Mouse (Mus musculus): ENCODE data around the gene Glrx. TPM values are rescaled to one million over a fixed set of nuclear protein-coding genes. Genes with fewer than 3 reads are reported as not detected.

Glrx gene
- polyA plus RNA-seq, 3 experiments from 2014 or later = 230 to 500 (median 245) TPM

DNA sequence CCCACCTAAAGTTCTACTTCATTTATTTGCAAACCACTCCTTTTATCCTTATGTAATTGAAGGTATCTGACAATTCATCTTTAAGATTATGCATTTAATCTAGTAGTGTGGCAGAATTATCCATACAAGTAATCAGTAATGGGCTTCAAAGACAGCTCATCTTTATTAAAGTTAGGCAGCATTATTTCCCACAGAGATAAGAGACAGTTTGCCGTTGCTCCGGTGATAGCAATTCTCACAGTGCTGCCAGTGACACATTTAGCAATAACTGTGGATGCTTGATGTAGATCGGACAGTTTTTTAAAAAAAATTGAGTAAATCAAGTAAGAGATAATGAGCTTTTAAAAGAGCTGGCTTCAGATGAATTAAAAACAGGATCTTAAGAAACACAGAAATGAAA, 52.6 kb downstream of the Glrx start:
- no peak for ATAC-seq

GRCm38 (mm10) chr13:75892876-75893275, 53.2 kb downstream of the Glrx start:
- ATAC-seq = no peak

Other genes with a start within 250 kb of the Glrx start
- 1 to 10 TPM; 4.5 to 6.7 (median 5.4) TPM for gene Ell2, start 133.1 kb upstream of the Glrx start, polyA plus RNA-seq (2017; shearing (Covaris generic))
- under 1 TPM in 1 of 3 experiments, not detected in 2; 0.11 TPM for gene Rhobtb3, start 104.1 kb downstream of the Glrx start, polyA plus RNA-seq (2017; shearing (Covaris generic))
- not detected for gene Spata9, start 127.3 kb downstream of the Glrx start, polyA plus RNA-seq (2017; shearing (Covaris generic))
- gene Rfesd, start 178.9 kb downstream of the Glrx start, polyA plus RNA-seq (2017; shearing (Covaris generic)) = 10 to 100 TPM; 34.8 to 43.8 (median 35.7) TPM
- not detected for gene Gpr150, start 217.1 kb downstream of the Glrx start, polyA plus RNA-seq (2017; shearing (Covaris generic))

Data from inflammation-experienced regulatory T-cells, adult 6 months (primary cell).